In the genomic region with DNA sequence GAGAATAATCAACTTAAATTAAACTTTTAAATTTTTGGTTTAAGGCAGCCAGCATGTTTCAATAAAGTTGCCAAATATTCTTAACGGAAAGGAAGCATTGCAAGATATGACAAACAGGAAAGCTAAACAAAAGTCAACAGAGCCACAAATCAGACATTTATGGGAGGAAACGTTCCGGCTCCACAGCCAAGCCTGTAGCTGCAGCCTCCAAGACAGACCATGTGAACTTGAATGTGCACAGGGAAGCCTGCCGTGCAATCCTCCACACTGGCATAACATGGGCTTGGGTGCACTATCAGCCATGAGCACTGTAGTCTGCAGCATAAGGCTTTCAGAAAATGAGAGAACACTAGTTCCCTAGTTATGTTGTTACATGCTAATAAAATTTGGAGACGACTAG, we compare ENCODE assay signal across 31 mouse cellular contexts.
A peak's percentile ranks its signal among the peaks of the same experiment; 100 is the strongest.
DNase-seq lines count a peak whose midpoint lies in the region; ATAC-seq and TF ChIP-seq lines count a peak whose summit lies in the region.
"Had no signal": no experiment of that assay in that cellular context is flagged by ENCODE, and none has a peak within 500 bp of the region (broad histone marks: within the 10 kb centered on the region; RNA-seq: fewer than 3 reads in every experiment).

No protein-coding gene starts in this region.

- 71% methylated on average over 5 of the region's 5 CpGs for whole genome bisulfite sequencing in forebrain, postnatal 0 days
- 86% methylated on average over 5 of the region's 5 CpGs for WGBS in forebrain, embryonic 12.5 days
- 54% methylated on average over 5 of the region's 5 CpGs for WGBS in kidney, embryonic 15.5 days
- 51% methylated on average over 5 of the region's 5 CpGs for WGBS in lung, embryonic 16.5 days

- H3K27ac ChIP-seq in forebrain, postnatal 0 days (ENCODE audit: low read depth, low read length), result no peak overlapping the region
- no peak overlapping the region for H3K27ac ChIP-seq in forebrain, embryonic 12.5 days
- H3K27ac ChIP-seq in kidney, embryonic 15.5 days, result no peak overlapping the region
- no peak overlapping the region for H3K27ac ChIP-seq in lung, embryonic 16.5 days (ENCODE audit: low read length)
- H3K27ac ChIP-seq: embryonic facial prominence, embryonic 12.5 days; hindbrain, embryonic 12.5 days; hindbrain, postnatal 0 days; intestine, embryonic 15.5 days; layer of hippocampus, adult 2 months; left cerebral cortex, adult 2 months; limb, embryonic 12.5 days; midbrain, embryonic 12.5 days; neural tube, embryonic 12.5 days had no signal

- no peak for TF ChIP-seq CTCF in forebrain, postnatal 0 days (IDR thresholded peaks at IDR 0.05; ENCODE audit: low read depth)

- ATAC-seq in forebrain, postnatal 0 days, result peak; percentile 94
- ATAC-seq in forebrain, embryonic 12.5 days (ENCODE audit: low FRiP score), result no peak
- ATAC-seq in kidney, embryonic 15.5 days (replicated peaks; ENCODE audit: low FRiP score), result no peak; the same call in 1 of the 2 replicates
- peak; percentile 34; the same call in 1 of the 2 replicates for ATAC-seq in lung, embryonic 16.5 days (ENCODE audit: low read depth)
- ATAC-seq: hindbrain, postnatal 0 days; intestine, embryonic 15.5 days; Patski had no signal

- DNase-seq in forebrain, postnatal 0 days, result peak; percentile 42
- DNase-seq in kidney, postnatal 14 days, result peak; percentile 46
- no peak for DNase-seq in lung, postnatal 25 days (ENCODE audit: low spot score)
- DNase-seq in kidney, postnatal 4 days, result peak; percentile 35 to 51
- DNase-seq: adrenal gland, postnatal 14 days; cerebellum, adult 11-12 months; cerebellum, adult 9-11 months; embryo, embryonic 11 days; gastrocnemius, postnatal 25 days; heart, adult 18-20 months; heart, postnatal 36 days; right cerebral cortex, adult 18-20 months; spleen, adult 18-20 months; thymus, postnatal 14 days had no signal

- no peaks in the 10 kb centered on the region for H3K4me1 ChIP-seq in forebrain, postnatal 0 days (ENCODE audit: insufficient read depth)
- H3K4me1 ChIP-seq in forebrain, embryonic 12.5 days, result no peaks in the 10 kb centered on the region
- no peaks in the 10 kb centered on the region for H3K4me1 ChIP-seq in kidney, embryonic 15.5 days
- H3K4me1 ChIP-seq in lung, embryonic 16.5 days (replicated peaks; ENCODE audit: control insufficient read depth, insufficient read depth, low read length), result no peaks in the 10 kb centered on the region
- H3K4me1 ChIP-seq: embryonic facial prominence, embryonic 12.5 days; hindbrain, embryonic 12.5 days; intestine, embryonic 15.5 days; limb, embryonic 12.5 days; megakaryocyte, embryonic 14.5 days; midbrain, embryonic 12.5 days; neural tube, embryonic 12.5 days had no signal

- no peak overlapping the region for H3K4me3 ChIP-seq in forebrain, postnatal 0 days (ENCODE audit: low read depth, low read length)
- no peak overlapping the region for H3K4me3 ChIP-seq in forebrain, embryonic 12.5 days (replicated peaks)
- H3K4me3 ChIP-seq in kidney, embryonic 15.5 days (replicated peaks), result no peak overlapping the region
- no peak overlapping the region for H3K4me3 ChIP-seq in lung, embryonic 16.5 days (ENCODE audit: low read length)
- H3K4me3 ChIP-seq: embryonic facial prominence, embryonic 12.5 days; hindbrain, embryonic 12.5 days; intestine, embryonic 15.5 days; layer of hippocampus, adult 2 months; left cerebral cortex, adult 2 months; limb, embryonic 12.5 days; megakaryocyte, embryonic 14.5 days; midbrain, embryonic 12.5 days; myocyte; neural tube, embryonic 12.5 days had no signal

- H3K36me3 ChIP-seq in forebrain, postnatal 0 days (ENCODE audit: insufficient read depth), result no peaks in the 10 kb centered on the region
- H3K36me3 ChIP-seq in forebrain, embryonic 12.5 days (replicated peaks), result no peaks in the 10 kb centered on the region
- no peaks in the 10 kb centered on the region for H3K36me3 ChIP-seq in kidney, embryonic 15.5 days
- H3K36me3 ChIP-seq in lung, embryonic 16.5 days (ENCODE audit: control insufficient read depth, insufficient read depth, low read length), result no peaks in the 10 kb centered on the region
- H3K36me3 ChIP-seq: embryonic facial prominence, embryonic 12.5 days; hindbrain, embryonic 12.5 days; intestine, embryonic 15.5 days; limb, embryonic 12.5 days; midbrain, embryonic 12.5 days; neural tube, embryonic 12.5 days had no signal

- H3K4me2 ChIP-seq in forebrain, postnatal 0 days (ENCODE audit: low read depth), result no peak overlapping the region
- no peak overlapping the region for H3K4me2 ChIP-seq in forebrain, embryonic 12.5 days
- no peak overlapping the region for H3K4me2 ChIP-seq in kidney, embryonic 15.5 days
- no peak overlapping the region for H3K4me2 ChIP-seq in lung, embryonic 16.5 days (ENCODE audit: low read depth, low read length)
- H3K4me2 ChIP-seq: embryonic facial prominence, embryonic 12.5 days; heart, embryonic 11.5 days; hindbrain, embryonic 12.5 days; intestine, embryonic 15.5 days; limb, embryonic 12.5 days; liver, embryonic 11.5 days; midbrain, embryonic 12.5 days; neural tube, embryonic 12.5 days had no signal

- H3K9me3 ChIP-seq in forebrain, postnatal 0 days (ENCODE audit: low read length), result no peaks in the 10 kb centered on the region
- H3K9me3 ChIP-seq in forebrain, embryonic 12.5 days, result no peaks in the 10 kb centered on the region
- H3K9me3 ChIP-seq in kidney, embryonic 15.5 days (replicated peaks), result no peaks in the 10 kb centered on the region
- no peaks in the 10 kb centered on the region for H3K9me3 ChIP-seq in lung, embryonic 16.5 days (ENCODE audit: control insufficient read depth, low read length)
- H3K9me3 ChIP-seq: embryonic facial prominence, embryonic 12.5 days; hindbrain, embryonic 12.5 days; intestine, embryonic 15.5 days; limb, embryonic 12.5 days; megakaryocyte, embryonic 14.5 days; midbrain, embryonic 12.5 days; neural tube, embryonic 12.5 days had no signal

- no peaks in the 10 kb centered on the region for H3K27me3 ChIP-seq in forebrain, postnatal 0 days (ENCODE audit: insufficient read depth, low read length)
- H3K27me3 ChIP-seq in forebrain, embryonic 12.5 days, result no peaks in the 10 kb centered on the region
- no peaks in the 10 kb centered on the region for H3K27me3 ChIP-seq in kidney, embryonic 15.5 days
- no peaks in the 10 kb centered on the region for H3K27me3 ChIP-seq in lung, embryonic 16.5 days (ENCODE audit: control insufficient read depth, insufficient read depth, low read depth, low read length)
- H3K27me3 ChIP-seq: embryonic facial prominence, embryonic 12.5 days; hindbrain, embryonic 12.5 days; intestine, embryonic 15.5 days; limb, embryonic 12.5 days; megakaryocyte, embryonic 14.5 days; midbrain, embryonic 12.5 days; neural tube, embryonic 12.5 days; Patski had no signal

- no peak overlapping the region for H3K9ac ChIP-seq in forebrain, postnatal 0 days
- H3K9ac ChIP-seq in forebrain, embryonic 12.5 days, result no peak overlapping the region
- no peak overlapping the region for H3K9ac ChIP-seq in kidney, embryonic 15.5 days
- no peak overlapping the region for H3K9ac ChIP-seq in lung, embryonic 16.5 days (ENCODE audit: low read length)
- H3K9ac ChIP-seq: embryonic facial prominence, embryonic 12.5 days; hindbrain, embryonic 12.5 days; intestine, embryonic 15.5 days; limb, embryonic 12.5 days; midbrain, embryonic 12.5 days; neural tube, embryonic 12.5 days had no signal

Comparison
In these comparisons a context has a peak if more than half of its experiments do, and no peak if none do; other contexts are left out.
1. ATAC-seq: peak in forebrain, postnatal 0 days (single experiment) and lung, embryonic 16.5 days (single experiment); none in forebrain, embryonic 12.5 days (single experiment) and kidney, embryonic 15.5 days (single experiment).